Mouse (Mus musculus): ENCODE results near the gene Rptor. TPM values are rescaled to one million over a fixed set of nuclear protein-coding genes. Genes with fewer than 3 reads are reported as not detected.

Rptor gene
- total and polyA plus RNA-seq, 2 experiments = 11.2 to 18.4 TPM

DNA sequence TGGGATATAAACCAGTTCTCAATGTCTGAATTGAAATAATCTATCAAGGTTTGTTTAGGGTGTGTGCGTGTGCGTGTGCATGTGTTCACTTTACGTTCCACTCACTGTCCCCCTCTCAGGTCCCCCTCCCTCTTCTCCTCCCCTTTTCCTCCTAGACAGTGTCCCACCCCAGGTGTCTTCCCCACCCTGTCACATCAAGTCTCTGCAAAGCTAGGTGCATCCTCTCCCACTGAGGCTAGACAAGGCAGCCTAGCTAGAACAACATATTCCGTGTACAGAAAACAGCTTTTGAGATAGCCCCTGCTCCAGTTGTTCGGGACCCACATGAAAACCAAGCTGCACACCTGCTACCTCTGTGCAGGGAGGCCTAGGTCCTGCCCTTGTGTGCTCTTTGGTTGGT is 245.5 kb downstream of the Rptor start:
- DNase-seq (ENCODE audit: extremely low read depth, low read depth, low spot score) = no peak
- H3K4me3 ChIP-seq (ENCODE audit: insufficient read depth, low read depth, low read length) = no peak overlapping the region
- no peaks in the 10 kb centered on the region for H3K4me1 ChIP-seq (ENCODE audit: control insufficient read depth, insufficient read depth, low read length)
- H3K27me3 ChIP-seq (ENCODE audit: control insufficient read depth, insufficient read depth, low read length) = no peaks in the 10 kb centered on the region
- no peak overlapping the region for H3K27ac ChIP-seq (replicated peaks; ENCODE audit: insufficient read depth, low read depth, low read length)
- TF ChIP-seq POLR2A (IDR thresholded peaks at IDR 0.05; ENCODE audit: extremely low read depth, insufficient read depth, low read length) (no peak), CTCF (IDR thresholded peaks at IDR 0.05; ENCODE audit: low read depth, low read length) (no peak)
- H3K36me3 ChIP-seq (ENCODE audit: control insufficient read depth, insufficient read depth, low read length) = peaks cover 14% of the 10 kb centered on the region
- no peaks in the 10 kb centered on the region for H3K79me2 ChIP-seq (ENCODE audit: control insufficient read depth, insufficient read depth, low read length)
- WGBS = 98% methylated on average over 5 of the region's 5 CpGs
- H3K9ac ChIP-seq (ENCODE audit: low read depth, low read length) = no peak overlapping the region

DNA sequence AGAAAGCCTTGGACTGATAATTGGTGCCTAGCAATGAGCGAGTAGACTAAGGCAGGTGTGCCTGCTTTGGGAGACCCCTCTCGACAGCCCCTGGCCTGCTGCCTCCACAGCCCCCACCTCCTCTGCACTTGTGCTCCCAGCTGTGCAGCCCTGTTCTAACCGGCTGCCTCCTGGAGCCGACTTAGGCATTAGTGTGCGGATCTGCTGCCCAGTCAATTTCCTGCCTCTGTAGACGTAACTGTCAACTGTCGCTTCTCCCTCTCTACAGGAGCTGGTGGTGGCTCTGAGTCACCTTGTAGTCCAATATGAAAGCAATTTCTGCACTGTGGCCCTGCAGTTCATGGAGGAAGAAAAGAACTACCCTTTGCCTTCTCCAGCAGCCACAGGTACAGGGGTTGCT is 253.3 kb downstream of the Rptor start:
- H3K36me3 ChIP-seq (ENCODE audit: control insufficient read depth, insufficient read depth, low read length) = peaks cover 25% of the 10 kb centered on the region; the same call in 1 of the 2 replicates
- no peak for DNase-seq (ENCODE audit: extremely low read depth, low read depth, low spot score)
- WGBS = 76% methylated on average over 7 of the region's 7 CpGs
- TF ChIP-seq POLR2A (IDR thresholded peaks at IDR 0.05; ENCODE audit: extremely low read depth, insufficient read depth, low read length) = no peak
- TF ChIP-seq CTCF (IDR thresholded peaks at IDR 0.05; ENCODE audit: low read depth, low read length) = no peak
- no peaks in the 10 kb centered on the region for H3K79me2 ChIP-seq (ENCODE audit: control insufficient read depth, insufficient read depth, low read length)
- no peaks in the 10 kb centered on the region for H3K4me1 ChIP-seq (ENCODE audit: control insufficient read depth, insufficient read depth, low read length)
- H3K27ac ChIP-seq (replicated peaks; ENCODE audit: insufficient read depth, low read depth, low read length) = no peak overlapping the region
- H3K9ac ChIP-seq (ENCODE audit: low read depth, low read length) = no peak overlapping the region
- no peak overlapping the region for H3K4me3 ChIP-seq (ENCODE audit: insufficient read depth, low read depth, low read length)
- H3K27me3 ChIP-seq (ENCODE audit: control insufficient read depth, insufficient read depth, low read length) = no peaks in the 10 kb centered on the region

DNA sequence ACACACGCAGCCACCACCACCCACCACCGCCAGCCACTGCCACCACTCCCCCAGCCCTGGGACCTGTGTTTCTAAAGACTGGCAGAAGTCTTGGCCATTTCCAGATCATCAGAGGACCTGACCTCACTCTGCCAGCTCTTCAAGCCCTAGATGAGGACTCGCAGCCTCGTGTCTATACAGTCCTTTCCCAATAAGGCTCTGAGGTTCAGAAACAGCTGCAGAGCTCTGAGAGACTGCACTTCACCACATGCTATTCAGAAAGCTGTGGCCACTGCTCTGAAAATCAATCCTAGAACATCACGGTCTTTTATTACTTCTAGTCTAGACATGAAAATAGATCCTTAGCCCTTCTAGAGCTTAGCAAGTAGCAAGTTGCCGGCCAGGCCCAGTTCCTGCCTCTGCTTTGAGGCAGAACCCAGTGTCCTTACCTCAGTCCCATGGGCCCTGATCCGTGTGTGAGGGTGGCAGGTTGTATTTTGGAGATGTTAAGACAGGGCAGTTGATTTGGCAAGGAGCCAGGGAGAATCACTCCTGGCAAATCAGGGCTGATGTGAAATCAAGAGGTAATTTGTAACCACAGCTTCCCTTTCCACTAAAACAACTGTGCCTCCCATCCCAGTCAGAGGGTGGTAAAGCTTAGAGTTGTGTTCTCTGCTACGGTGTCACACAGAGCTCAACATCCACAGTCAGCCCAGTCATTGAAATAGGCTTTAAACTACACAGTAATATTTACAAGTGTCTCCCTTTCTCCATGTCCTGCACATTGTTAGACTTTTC is 260.0 kb downstream of the Rptor start:
- peaks cover 11% of the 10 kb centered on the region; the same call in 1 of the 2 replicates for H3K36me3 ChIP-seq (ENCODE audit: control insufficient read depth, insufficient read depth, low read length)
- 89% methylated on average over 8 of the region's 8 CpGs for WGBS
- no peaks in the 10 kb centered on the region for H3K79me2 ChIP-seq (ENCODE audit: control insufficient read depth, insufficient read depth, low read length)
- no peak overlapping the region for H3K9ac ChIP-seq (ENCODE audit: low read depth, low read length)
- no peaks in the 10 kb centered on the region for H3K4me1 ChIP-seq (ENCODE audit: control insufficient read depth, insufficient read depth, low read length)
- no peak overlapping the region for H3K27ac ChIP-seq (replicated peaks; ENCODE audit: insufficient read depth, low read depth, low read length)
- H3K4me3 ChIP-seq (ENCODE audit: insufficient read depth, low read depth, low read length) = no peak overlapping the region
- H3K27me3 ChIP-seq (ENCODE audit: control insufficient read depth, insufficient read depth, low read length) = no peaks in the 10 kb centered on the region
- TF ChIP-seq POLR2A (IDR thresholded peaks at IDR 0.05; ENCODE audit: extremely low read depth, insufficient read depth, low read length) = no peak
- no peak for TF ChIP-seq CTCF (IDR thresholded peaks at IDR 0.05; ENCODE audit: low read depth, low read length)
- DNase-seq (ENCODE audit: extremely low read depth, low read depth, low spot score) = peak; percentile 10

DNA sequence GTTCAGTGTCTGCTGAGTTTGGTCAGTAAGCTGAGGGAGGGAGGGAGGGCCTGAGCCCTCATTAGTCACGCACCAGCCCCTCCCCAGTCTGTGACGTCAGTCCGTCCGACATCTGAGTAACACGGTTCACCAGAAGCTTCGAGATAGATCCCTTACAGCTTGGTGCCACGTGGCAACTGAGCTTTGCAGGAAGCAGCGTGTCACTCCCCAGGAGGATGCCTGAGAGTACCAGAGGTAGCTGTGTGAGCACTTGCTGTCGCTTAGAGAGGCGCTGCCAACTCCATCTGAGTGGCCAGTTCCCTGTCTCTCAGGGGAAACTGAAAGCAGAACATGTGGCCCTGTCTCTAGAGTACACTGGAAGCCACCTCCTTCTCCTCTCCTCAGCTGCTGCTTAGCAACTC is 260.7 kb downstream of the Rptor start:
- H3K4me1 ChIP-seq (ENCODE audit: control insufficient read depth, insufficient read depth, low read length) = no peaks in the 10 kb centered on the region
- WGBS = 76% methylated on average over 10 of the region's 10 CpGs
- H3K36me3 ChIP-seq (ENCODE audit: control insufficient read depth, insufficient read depth, low read length) = peaks cover 7% of the 10 kb centered on the region; the same call in 1 of the 2 replicates
- no peaks in the 10 kb centered on the region for H3K27me3 ChIP-seq (ENCODE audit: control insufficient read depth, insufficient read depth, low read length)
- peak; percentile 14 for DNase-seq (ENCODE audit: extremely low read depth, low read depth, low spot score)
- peak overlapping the region; percentile 1; the same call in 1 of the 2 replicates for H3K4me3 ChIP-seq (ENCODE audit: insufficient read depth, low read depth, low read length)
- TF ChIP-seq POLR2A (IDR thresholded peaks at IDR 0.05; ENCODE audit: extremely low read depth, insufficient read depth, low read length) (no peak), CTCF (IDR thresholded peaks at IDR 0.05; ENCODE audit: low read depth, low read length) (no peak)
- H3K79me2 ChIP-seq (ENCODE audit: control insufficient read depth, insufficient read depth, low read length) = no peaks in the 10 kb centered on the region
- H3K27ac ChIP-seq (replicated peaks; ENCODE audit: insufficient read depth, low read depth, low read length) = no peak overlapping the region
- H3K9ac ChIP-seq (ENCODE audit: low read depth, low read length) = no peak overlapping the region

DNA sequence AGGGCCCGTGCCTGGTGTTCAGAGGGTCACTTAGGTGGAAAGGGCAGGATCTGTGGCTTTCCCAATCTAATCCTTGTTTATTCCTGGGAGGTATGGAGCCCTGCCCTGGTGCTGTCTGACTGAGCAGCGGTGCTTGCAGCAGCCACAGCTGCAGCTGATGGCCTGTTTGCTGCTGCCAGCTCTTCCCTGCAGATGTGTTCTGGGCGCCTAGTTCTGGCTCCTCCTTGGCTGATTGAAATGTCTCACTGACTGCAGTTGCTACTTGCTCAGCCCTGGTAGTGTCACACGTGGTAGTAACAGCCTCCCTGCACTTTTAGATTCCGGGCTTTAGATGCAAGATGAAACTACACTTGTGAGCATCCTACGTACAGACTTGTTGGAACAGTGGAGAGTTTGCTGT is 264.1 kb downstream of the Rptor start:
- Histone ChIP-seq H3K36me3 (ENCODE audit: control insufficient read depth, insufficient read depth, low read length) (peaks cover 5% of the 10 kb centered on the region; the same call in 1 of the 2 replicates), H3K27ac (replicated peaks; ENCODE audit: insufficient read depth, low read depth, low read length) (no peak overlapping the region), H3K27me3 (ENCODE audit: control insufficient read depth, insufficient read depth, low read length) (no peaks in the 10 kb centered on the region), H3K4me1 (ENCODE audit: control insufficient read depth, insufficient read depth, low read length) (no peaks in the 10 kb centered on the region), H3K9ac (ENCODE audit: low read depth, low read length) (no peak overlapping the region), H3K4me3 (ENCODE audit: insufficient read depth, low read depth, low read length) (no peak overlapping the region), H3K79me2 (ENCODE audit: control insufficient read depth, insufficient read depth, low read length) (no peaks in the 10 kb centered on the region)
- TF ChIP-seq CTCF (IDR thresholded peaks at IDR 0.05; ENCODE audit: low read depth, low read length) (no peak), POLR2A (IDR thresholded peaks at IDR 0.05; ENCODE audit: extremely low read depth, insufficient read depth, low read length) (no peak)
- WGBS = 90% methylated on average over 6 of the region's 6 CpGs
- no peak for DNase-seq (ENCODE audit: extremely low read depth, low read depth, low spot score)

DNA sequence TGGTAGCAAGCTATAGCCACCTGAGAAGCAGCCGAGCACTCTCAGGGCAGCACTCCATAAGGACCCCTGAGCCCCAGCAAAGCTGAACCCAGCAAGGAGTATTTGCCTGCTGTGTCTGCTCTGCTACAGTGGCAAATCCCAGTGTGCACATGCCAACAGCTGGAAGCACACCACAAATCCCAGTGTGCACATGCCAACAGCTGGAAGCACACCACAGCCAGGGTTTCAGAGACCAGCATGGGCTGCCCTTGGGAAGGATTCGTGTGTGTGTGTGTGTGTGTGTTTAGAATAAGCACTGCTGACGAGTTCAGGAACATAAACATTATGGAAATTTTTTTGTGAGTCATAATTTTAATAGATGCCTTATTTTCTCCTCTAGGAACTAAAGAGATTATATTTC is 265.4 kb downstream of the Rptor start:
- peaks cover 8% of the 10 kb centered on the region; the same call in 1 of the 2 replicates for H3K36me3 ChIP-seq (ENCODE audit: control insufficient read depth, insufficient read depth, low read length)

More for the DNA sequence above, 265.4 kb downstream of the Rptor start:
- 91% methylated on average over 3 of the region's 3 CpGs for WGBS
- no peak for DNase-seq (ENCODE audit: extremely low read depth, low read depth, low spot score)
- no peaks in the 10 kb centered on the region for H3K79me2 ChIP-seq (ENCODE audit: control insufficient read depth, insufficient read depth, low read length)
- H3K4me3 ChIP-seq (ENCODE audit: insufficient read depth, low read depth, low read length) = no peak overlapping the region
- H3K27ac ChIP-seq (replicated peaks; ENCODE audit: insufficient read depth, low read depth, low read length) = no peak overlapping the region
- no peaks in the 10 kb centered on the region for H3K4me1 ChIP-seq (ENCODE audit: control insufficient read depth, insufficient read depth, low read length)
- H3K27me3 ChIP-seq (ENCODE audit: control insufficient read depth, insufficient read depth, low read length) = no peaks in the 10 kb centered on the region
- no peak overlapping the region for H3K9ac ChIP-seq (ENCODE audit: low read depth, low read length)
- TF ChIP-seq POLR2A (IDR thresholded peaks at IDR 0.05; ENCODE audit: extremely low read depth, insufficient read depth, low read length) = no peak
- TF ChIP-seq CTCF (IDR thresholded peaks at IDR 0.05; ENCODE audit: low read depth, low read length) = no peak

Measured in liver, adult 2 months (tissue).